Mouse (Mus musculus) forebrain, embryonic 10.5 days (tissue): ENCODE data around the gene Naxd. TPM values are rescaled to one million over a fixed set of nuclear protein-coding genes. Genes with fewer than 3 reads are reported as not detected.

Experiments used
- DNase-seq: peaks from one replicate; pipeline ENCODE4 v3.0.0-alpha.2; 2017; ENCODE audit warnings: low spot score; ENCODE audit errors: extremely low spot score
- H3K27ac ChIP-seq: fragments of 300-500 bp; sonication (generic); 2 replicates; pipeline ENCODE4 v1.5.1; 2016; ENCODE audit warnings: mild to moderate bottlenecking
- H3K27me3 ChIP-seq: fragments of 300-500 bp; sonication (generic); 2 replicates; pipeline ENCODE4 v1.6.1; 2016; ENCODE audit warnings: mild to moderate bottlenecking; ENCODE audit not compliant: poor library complexity, severe bottlenecking
- H3K36me3 ChIP-seq: fragments of 300-500 bp; sonication (generic); replicated peaks from 2 replicates; pipeline ENCODE4 v1.6.1; 2016; ENCODE audit warnings: mild to moderate bottlenecking, moderate library complexity
- H3K4me1 ChIP-seq: fragments of 300-500 bp; sonication (generic); 2 replicates; pipeline ENCODE4 v1.6.1; 2016
- H3K4me3 ChIP-seq: fragments of 300-500 bp; sonication (generic); 2 replicates; pipeline ENCODE4 v1.5.1; 2016; ENCODE audit warnings: mild to moderate bottlenecking, moderate library complexity
- H3K9me3 ChIP-seq: fragments of 300-500 bp; sonication (generic); 2 replicates; pipeline ENCODE4 v1.6.1; 2016; ENCODE audit warnings: mild to moderate bottlenecking, moderate library complexity
- WGBS: fragments of 180-500 bp; shearing (Covaris S2); methylation state at CpG from one replicate; pipeline ENCODE4 v1.1.7; 2016; 5-methylcytosine and 5-hydroxymethylcytosine counted together
- polyA plus RNA-seq: library from polyadenylated mRNA; unstranded; fragments of >200 nt; fragmentation: Nextera tagmentation; extraction: Ambion mirVana; gene quantifications from 2 replicates; pipeline ENCODE4 v1.2.1, GENCODE M21; 2016

Naxd gene
- polyA plus RNA-seq, 1 experiment from 2014 or later, result 113 TPM

- WGBS, result 86% methylated on average over 4 of the region's 4 CpGs
- Histone ChIP-seq H3K4me1 (peaks cover 19% of the 10 kb centered on the region), H3K36me3 (peaks cover 39% of the 10 kb centered on the region), H3K9me3 (peaks cover 4% of the 10 kb centered on the region; the same call in 1 of the 2 replicates), H3K27me3 (peaks cover 6% of the 10 kb centered on the region; the same call in 1 of the 2 replicates), H3K27ac (no peak overlapping the region), H3K4me3 (peak overlapping the region; percentile 85; the same call in 1 of the 2 replicates)
- no peak for DNase-seq
Observed at GRCm38 (mm10) chr8:11498786-11499485, 1.6 kb downstream of the Naxd start.

GRCm38 (mm10) chr8:11503476-11504232, 6.3 kb downstream of the Naxd start:
- Histone ChIP-seq H3K9me3 (no peaks in the 10 kb centered on the region), H3K4me3 (no peak overlapping the region), H3K27ac (no peak overlapping the region), H3K36me3 (peaks cover 86% of the 10 kb centered on the region), H3K4me1 (peaks cover 3% of the 10 kb centered on the region), H3K27me3 (no peaks in the 10 kb centered on the region)
- no peak for DNase-seq
- WGBS, result 91% methylated on average over 13 of the region's 13 CpGs

- H3K9me3 ChIP-seq, result no peaks in the 10 kb centered on the region
- no peaks in the 10 kb centered on the region for H3K4me1 ChIP-seq
- H3K4me3 ChIP-seq, result no peak overlapping the region
- DNase-seq, result no peak
- no peaks in the 10 kb centered on the region for H3K27me3 ChIP-seq
- 86% methylated on average over 14 of the region's 14 CpGs for WGBS
- H3K36me3 ChIP-seq, result peaks cover 98% of the 10 kb centered on the region
- H3K27ac ChIP-seq, result no peak overlapping the region
Observed at GRCm38 (mm10) chr8:11506074-11506473, 8.8 kb downstream of the Naxd start.

- no peaks in the 10 kb centered on the region for H3K27me3 ChIP-seq
- 73% methylated on average over 6 of the region's 6 CpGs for WGBS
- peak; percentile 49 for DNase-seq
- no peaks in the 10 kb centered on the region for H3K9me3 ChIP-seq
- H3K4me1 ChIP-seq, result no peaks in the 10 kb centered on the region
- no peak overlapping the region for H3K27ac ChIP-seq
- H3K4me3 ChIP-seq, result no peak overlapping the region
- peaks cover 99% of the 10 kb centered on the region for H3K36me3 ChIP-seq
Observed at GRCm38 (mm10) chr8:11506802-11507201, 9.5 kb downstream of the Naxd start.

GRCm38 (mm10) chr8:11508880-11509279, 11.6 kb downstream of the Naxd start:
- no peak overlapping the region for H3K27ac ChIP-seq
- no peak for DNase-seq
- peaks cover 100% of the 10 kb centered on the region for H3K36me3 ChIP-seq
- H3K4me1 ChIP-seq, result no peaks in the 10 kb centered on the region
- no peaks in the 10 kb centered on the region for H3K9me3 ChIP-seq
- no peaks in the 10 kb centered on the region for H3K27me3 ChIP-seq
- WGBS, result 87% methylated on average over 10 of the region's 10 CpGs
- H3K4me3 ChIP-seq, result no peak overlapping the region

DNA sequence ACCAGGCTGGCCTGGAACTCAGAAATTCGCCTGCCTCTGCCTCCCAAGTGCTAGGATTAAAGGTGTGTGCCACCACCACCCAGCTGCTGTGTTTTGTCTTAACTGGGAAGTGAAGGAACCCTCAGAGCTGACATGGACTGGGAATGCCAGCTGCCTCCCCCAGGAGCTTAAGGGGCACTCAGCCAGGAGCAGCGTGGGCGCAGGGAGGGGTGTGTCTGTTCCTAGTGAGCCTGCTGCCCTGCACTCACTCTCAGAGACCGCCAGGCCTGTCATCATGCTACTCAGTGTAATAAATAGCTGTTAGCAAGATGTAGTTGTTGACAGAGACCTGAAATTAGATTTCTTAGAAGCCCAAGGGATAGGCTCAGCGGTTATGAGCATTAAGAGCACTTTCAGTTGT, 13.7 kb downstream of the Naxd start:
- peaks cover 100% of the 10 kb centered on the region for H3K36me3 ChIP-seq
- no peaks in the 10 kb centered on the region for H3K27me3 ChIP-seq
- H3K4me3 ChIP-seq, result no peak overlapping the region
- no peak overlapping the region for H3K27ac ChIP-seq
- no peaks in the 10 kb centered on the region for H3K9me3 ChIP-seq
- DNase-seq, result no peak
- WGBS, result 96% methylated on average over 5 of the region's 5 CpGs
- no peaks in the 10 kb centered on the region for H3K4me1 ChIP-seq

DNA sequence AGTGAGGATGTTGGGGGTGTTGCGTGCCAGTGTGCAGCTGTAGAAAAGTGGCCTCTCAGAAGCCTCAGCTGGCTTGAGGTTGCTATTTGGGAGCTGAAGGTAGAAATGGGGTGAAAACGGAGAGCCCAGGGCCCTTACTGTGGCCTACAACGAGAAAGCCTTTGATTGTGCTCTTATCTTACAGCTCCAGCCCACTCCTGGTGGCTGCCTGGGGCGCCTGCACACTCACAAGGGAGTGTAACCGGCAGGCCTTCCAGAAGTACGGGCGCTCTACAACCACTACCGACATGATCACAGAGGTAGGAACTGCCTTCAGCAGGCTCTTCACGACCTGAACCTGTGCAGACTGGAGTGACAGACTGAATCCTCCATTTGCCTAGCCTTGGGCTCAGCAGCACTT, 15.4 kb downstream of the Naxd start:
- no peak overlapping the region for H3K27ac ChIP-seq
- H3K9me3 ChIP-seq, result no peaks in the 10 kb centered on the region
- peaks cover 100% of the 10 kb centered on the region for H3K36me3 ChIP-seq
- WGBS, result 88% methylated on average over 9 of the region's 9 CpGs
- H3K27me3 ChIP-seq, result no peaks in the 10 kb centered on the region
- H3K4me3 ChIP-seq, result no peak overlapping the region
- DNase-seq, result no peak
- no peaks in the 10 kb centered on the region for H3K4me1 ChIP-seq

DNA sequence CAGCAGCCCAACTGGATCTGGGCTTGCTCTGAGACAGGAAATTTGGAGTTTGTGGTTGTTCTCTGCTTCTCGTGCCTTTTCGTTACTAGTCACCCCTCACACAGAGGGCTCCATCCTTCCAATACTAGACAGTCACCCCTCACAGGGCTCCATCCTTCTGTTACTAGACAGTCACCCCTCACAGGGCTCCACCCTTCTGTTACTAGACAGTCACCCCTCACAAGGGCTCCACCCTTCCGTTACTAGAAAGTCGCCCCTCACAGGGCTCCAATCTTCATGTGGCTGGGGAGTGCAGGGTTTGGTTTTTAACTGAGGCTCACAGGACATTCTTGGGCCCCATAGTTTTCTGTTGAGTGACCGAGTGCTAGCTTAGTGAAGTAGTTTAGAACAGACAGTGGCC, 15.9 kb downstream of the Naxd start:
- Histone ChIP-seq H3K9me3 (no peaks in the 10 kb centered on the region), H3K4me1 (no peaks in the 10 kb centered on the region), H3K27ac (no peak overlapping the region), H3K4me3 (no peak overlapping the region), H3K27me3 (no peaks in the 10 kb centered on the region), H3K36me3 (peaks cover 100% of the 10 kb centered on the region)
- DNase-seq, result no peak
- WGBS, result 92% methylated on average over 5 of the region's 5 CpGs

DNA sequence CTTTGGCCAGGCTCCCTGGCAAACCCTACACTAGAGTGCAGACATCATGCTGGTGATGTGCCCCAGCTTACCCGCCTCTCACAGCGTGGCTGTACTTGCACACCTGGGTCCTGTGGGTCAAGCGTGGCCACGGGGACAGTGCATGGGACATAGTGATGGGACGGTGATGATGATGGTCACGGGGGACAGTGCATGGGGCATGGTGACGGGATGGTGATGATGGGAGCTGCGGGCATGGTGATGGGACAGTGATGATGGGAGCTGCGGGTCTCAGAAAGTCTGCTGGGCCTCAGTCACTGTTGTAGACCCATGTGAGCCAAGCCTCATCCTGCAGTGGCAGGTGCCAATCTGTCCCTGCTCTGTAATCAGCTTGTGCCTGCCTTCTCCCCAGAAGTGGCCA, 19.0 kb downstream of the Naxd start:
- H3K27me3 ChIP-seq, result no peaks in the 10 kb centered on the region
- H3K4me1 ChIP-seq, result no peaks in the 10 kb centered on the region
- no peak overlapping the region for H3K4me3 ChIP-seq
- no peaks in the 10 kb centered on the region for H3K9me3 ChIP-seq
- H3K27ac ChIP-seq, result no peak overlapping the region
- peaks cover 88% of the 10 kb centered on the region for H3K36me3 ChIP-seq
- no peak for DNase-seq
- 95% methylated on average over 9 of the region's 9 CpGs for WGBS

DNA sequence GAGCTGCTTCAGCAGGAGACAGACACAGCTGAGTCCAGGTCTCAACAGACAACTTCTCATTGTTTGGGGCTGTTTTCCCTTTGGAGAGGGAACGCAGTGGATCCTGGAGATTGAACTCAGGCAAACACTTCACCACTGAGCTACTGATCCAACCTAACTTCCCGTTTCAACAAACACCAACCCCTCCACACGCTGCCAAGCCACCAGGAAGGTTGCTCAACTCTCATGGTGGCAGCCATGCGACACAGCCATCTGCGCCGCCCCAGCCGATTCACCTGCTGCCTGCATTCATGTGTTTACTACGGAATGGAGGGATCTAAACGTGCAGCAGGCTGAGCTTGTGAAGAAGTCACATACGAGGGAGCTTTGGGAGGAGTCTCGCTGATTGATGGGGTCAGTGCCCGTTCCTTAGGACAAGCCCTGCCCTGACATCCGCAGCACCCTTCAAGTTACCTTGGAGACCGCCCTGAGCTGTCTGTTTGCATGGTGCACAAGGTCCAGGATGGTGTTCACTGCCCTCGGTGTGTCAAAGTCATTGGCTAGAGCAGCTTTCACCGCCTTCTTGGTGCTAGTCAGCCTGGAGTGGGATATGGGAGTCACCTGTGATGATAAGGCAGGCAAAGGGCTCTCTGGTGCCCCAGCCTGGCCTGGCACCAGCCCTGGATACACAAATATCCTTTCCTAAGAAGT, 20.2 kb downstream of the Naxd start:
- WGBS, result 93% methylated on average over 16 of the region's 16 CpGs
- no peak overlapping the region for H3K27ac ChIP-seq
- no peaks in the 10 kb centered on the region for H3K4me1 ChIP-seq
- H3K36me3 ChIP-seq, result peaks cover 88% of the 10 kb centered on the region
- H3K9me3 ChIP-seq, result no peaks in the 10 kb centered on the region
- H3K27me3 ChIP-seq, result no peaks in the 10 kb centered on the region
- DNase-seq, result no peak
- H3K4me3 ChIP-seq, result no peak overlapping the region

DNA sequence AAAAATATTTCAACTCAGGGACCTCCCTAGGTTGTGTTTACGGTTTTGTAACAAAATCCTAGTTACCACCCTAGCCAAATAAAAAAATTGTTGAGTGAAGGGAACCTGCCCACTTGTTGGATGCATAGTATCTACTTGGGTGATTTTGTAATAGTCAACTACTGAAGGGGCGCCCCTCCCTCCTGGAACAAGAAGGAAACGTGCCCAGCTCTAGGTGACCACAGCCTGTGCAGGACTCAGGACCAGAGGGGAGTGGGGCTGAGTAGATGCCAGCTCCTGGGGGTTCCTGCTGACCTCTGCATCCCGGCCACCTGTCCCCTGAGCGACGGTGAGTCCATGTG, 20.7 kb downstream of the Naxd start:
- Histone ChIP-seq H3K36me3 (peaks cover 82% of the 10 kb centered on the region), H3K27me3 (no peaks in the 10 kb centered on the region)

GRCm38 (mm10) chr8:11518676-11519075, 21.4 kb downstream of the Naxd start:
- H3K27me3 ChIP-seq, result no peaks in the 10 kb centered on the region
- H3K36me3 ChIP-seq, result peaks cover 79% of the 10 kb centered on the region
- WGBS, result 97% methylated on average over 11 of the region's 11 CpGs

More for the DNA sequence above, 20.7 kb downstream of the Naxd start:
- DNase-seq, result no peak
- H3K4me1 ChIP-seq, result no peaks in the 10 kb centered on the region
- no peak overlapping the region for H3K4me3 ChIP-seq
- H3K27ac ChIP-seq, result no peak overlapping the region
- 87% methylated on average over 6 of the region's 6 CpGs for WGBS
- H3K9me3 ChIP-seq, result no peaks in the 10 kb centered on the region

GRCm38 (mm10) chr8:11523331-11523730, 26.0 kb downstream of the Naxd start:
- 87% methylated on average over 3 of the region's 3 CpGs for WGBS
- H3K27ac ChIP-seq, result no peak overlapping the region
- no peaks in the 10 kb centered on the region for H3K27me3 ChIP-seq
- no peak overlapping the region for H3K4me3 ChIP-seq
- H3K4me1 ChIP-seq, result no peaks in the 10 kb centered on the region
- no peaks in the 10 kb centered on the region for H3K9me3 ChIP-seq
- DNase-seq, result no peak
- H3K36me3 ChIP-seq, result peaks cover 36% of the 10 kb centered on the region

More at GRCm38 (mm10) chr8:11518676-11519075, 21.4 kb downstream of the Naxd start:
- Histone ChIP-seq H3K4me3 (no peak overlapping the region), H3K27ac (no peak overlapping the region), H3K9me3 (no peaks in the 10 kb centered on the region), H3K4me1 (no peaks in the 10 kb centered on the region)
- no peak for DNase-seq
